Mouse (Mus musculus) intestine, embryonic 14.5 days (tissue): ENCODE measurements around the gene Zfp229. TPM values are rescaled to one million over a fixed set of nuclear protein-coding genes. Genes with fewer than 3 reads are reported as not detected.
"Not testable (repeated sequence)": the region's sequence is repeated elsewhere in the genome, so short reads cannot be mapped to it uniquely, and the experiment has no call there.

Source experiments
- ATAC-seq: fragments of 200-750 bp; cut with Nextera tagmentation; replicated peaks from 2 replicates; pipeline ENCODE4 v1.8.0; 2017; ENCODE audit warnings: low read depth, moderate number of reproducible peaks, moderate TSS enrichment, moderate library complexity; ENCODE audit not compliant: low FRiP score, low TSS enrichment
- DNase-seq: peaks from one replicate; pipeline ENCODE4 v3.0.0-alpha.2; 2018; ENCODE audit warnings: low spot score
- H3K27ac ChIP-seq: fragments of 300-500 bp; sonication (generic); 2 replicates; pipeline ENCODE4 v1.5.1; 2014; ENCODE audit warnings: low read depth, mild to moderate bottlenecking, control low read depth
- H3K27me3 ChIP-seq: fragments of 300-500 bp; sonication (generic); replicated peaks from 2 replicates; pipeline ENCODE4 v1.6.1; 2014; ENCODE audit warnings: low read length, control low read depth; ENCODE audit not compliant: control insufficient read depth, insufficient read depth
- H3K36me3 ChIP-seq: fragments of 300-500 bp; sonication (generic); 2 replicates; pipeline ENCODE4 v1.6.1; 2014; ENCODE audit warnings: low read length, control low read depth; ENCODE audit not compliant: control insufficient read depth, insufficient read depth
- H3K4me1 ChIP-seq: fragments of 300-500 bp; sonication (generic); replicated peaks from 2 replicates; pipeline ENCODE4 v1.6.1; 2014; ENCODE audit warnings: low read length, control low read depth, mixed read lengths; ENCODE audit not compliant: control insufficient read depth, insufficient read depth
- H3K4me2 ChIP-seq: fragments of 300-500 bp; sonication (generic); 2 replicates; pipeline ENCODE4 v1.6.1; 2014; ENCODE audit warnings: low read length
- H3K4me3 ChIP-seq: fragments of 300-500 bp; sonication (generic); 2 replicates; pipeline ENCODE4 v1.5.1; 2014; ENCODE audit warnings: low read depth, low read length, control low read depth, mixed read lengths
- H3K9ac ChIP-seq: fragments of 300-500 bp; sonication (generic); 2 replicates; pipeline ENCODE4 v1.6.1; 2014; ENCODE audit warnings: mild to moderate bottlenecking, low read length
- H3K9me3 ChIP-seq: fragments of 300-500 bp; sonication (generic); 2 replicates; pipeline ENCODE4 v1.6.1; 2016; ENCODE audit warnings: low read length, control low read depth; ENCODE audit not compliant: control insufficient read depth
- WGBS: fragments of 180-500 bp; shearing (Covaris S2); extraction: QIAGEN DNeasy Blood & Tissue Kit; methylation state at CpG from one replicate; pipeline ENCODE4 v1.1.7; 2014; 5-methylcytosine and 5-hydroxymethylcytosine counted together
- polyA plus RNA-seq: library from polyadenylated mRNA; unstranded; fragments of >200 nt; fragmentation: Nextera tagmentation; extraction: Ambion mirVana; gene quantifications from 2 replicates; pipeline ENCODE4 v1.2.1, GENCODE M21; 2014

Gene Zfp229
- polyA plus RNA-seq: 4.6 and 7.8 TPM in 2 replicates

GRCm38 (mm10) chr17:21730495-21730894 lies at the start of gene Zfp229:
Zfp229 (plus strand) TSS chr17:21730795.
- H3K27ac ChIP-seq, H3K27me3 ChIP-seq, H3K9ac ChIP-seq, ATAC-seq, H3K4me1 ChIP-seq, H3K36me3 ChIP-seq, H3K9me3 ChIP-seq, DNase-seq, H3K4me2 ChIP-seq, H3K4me3 ChIP-seq: not testable (repeated sequence)
- WGBS: 97% methylated on average over 8 of the region's 22 CpGs

DNA sequence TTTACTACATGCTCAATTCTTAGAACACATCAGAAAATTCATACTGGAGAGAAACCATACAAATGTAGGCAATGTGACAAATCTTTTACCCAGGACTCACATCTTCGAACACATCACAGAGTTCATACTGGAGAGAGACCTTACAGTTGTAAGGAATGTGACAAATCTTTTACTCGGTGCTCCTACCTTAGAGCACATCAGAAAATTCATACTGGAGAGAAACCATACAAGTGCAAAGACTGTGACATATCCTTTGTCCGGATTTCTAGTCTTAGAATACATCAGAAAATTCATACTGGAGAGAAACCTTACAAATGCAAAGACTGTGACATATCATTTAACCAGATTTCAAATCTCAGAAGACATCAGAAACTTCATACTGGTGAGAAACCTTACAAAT lies 39.0 kb upstream of the Zfp229 start, which contains the start of gene Gm10226:
Gm10226 (plus strand) TSS at position 301 of the 400 bp plus-strand sequence.
- no peak within 1 kb of the TSS for H3K4me2 ChIP-seq
- peaks cover 21% of the 10 kb centered on the region for H3K36me3 ChIP-seq
- H3K4me1 ChIP-seq: no peaks in the 10 kb centered on the region
- no peak within 1 kb of the TSS for H3K9ac ChIP-seq
- H3K27ac ChIP-seq: no peak within 1 kb of the TSS
- ATAC-seq (no peak), DNase-seq (no peak)
- no peaks in the 10 kb centered on the region for H3K27me3 ChIP-seq
- H3K9me3 ChIP-seq: no peaks in the 10 kb centered on the region
- WGBS: 89% methylated on average over 3 of the region's 3 CpGs
- H3K4me3 ChIP-seq: no peak within 1 kb of the TSS

GRCm38 (mm10) chr17:21693342-21693741 lies 37.3 kb upstream of the Zfp229 start:
- Histone ChIP-seq H3K36me3 (peaks cover 20% of the 10 kb centered on the region), H3K4me2 (no peak overlapping the region), H3K4me3 (no peak overlapping the region), H3K4me1 (no peaks in the 10 kb centered on the region), H3K27ac (no peak overlapping the region), H3K27me3 (no peaks in the 10 kb centered on the region), H3K9ac (no peak overlapping the region), H3K9me3 (no peaks in the 10 kb centered on the region)
- DNase-seq (no peak), ATAC-seq (no peak)
- WGBS: 81% methylated on average over 3 of the region's 3 CpGs

GRCm38 (mm10) chr17:21696073-21696472 lies 34.5 kb upstream of the Zfp229 start:
- no peaks in the 10 kb centered on the region for H3K4me1 ChIP-seq
- peaks cover 6% of the 10 kb centered on the region; the same call in 1 of the 2 replicates for H3K36me3 ChIP-seq
- DNase-seq: no peak
- no peak overlapping the region for H3K27ac ChIP-seq
- no peak for ATAC-seq
- no peak overlapping the region for H3K4me2 ChIP-seq
- no peak overlapping the region for H3K4me3 ChIP-seq
- no peaks in the 10 kb centered on the region for H3K27me3 ChIP-seq
- H3K9me3 ChIP-seq: no peaks in the 10 kb centered on the region
- H3K9ac ChIP-seq: no peak overlapping the region

GRCm38 (mm10) chr17:21702281-21703240 lies 28.0 kb upstream of the Zfp229 start:
- WGBS: 48% methylated on average over 5 of the region's 5 CpGs
- ATAC-seq: no peak

GRCm38 (mm10) chr17:21703414-21703813 lies 27.2 kb upstream of the Zfp229 start:
- Histone ChIP-seq H3K9ac (no peak overlapping the region), H3K27ac (no peak overlapping the region), H3K4me1 (0 out of 2 replicates have a peak, but pooled peaks cover 2% of the 10 kb centered on the region), H3K36me3 (no peaks in the 10 kb centered on the region), H3K4me2 (no peak overlapping the region), H3K4me3 (no peak overlapping the region), H3K9me3 (no peaks in the 10 kb centered on the region), H3K27me3 (no peaks in the 10 kb centered on the region)
- ATAC-seq (no peak), DNase-seq (no peak)
- WGBS: 79% methylated on average over 1 of the region's 1 CpGs

More at GRCm38 (mm10) chr17:21702281-21703240, 28.0 kb upstream of the Zfp229 start:
- no peaks in the 10 kb centered on the region for H3K27me3 ChIP-seq
- no peaks in the 10 kb centered on the region for H3K4me1 ChIP-seq
- H3K36me3 ChIP-seq: no peaks in the 10 kb centered on the region
- no peak overlapping the region for H3K27ac ChIP-seq
- H3K9ac ChIP-seq: no peak overlapping the region
- H3K4me3 ChIP-seq: no peak overlapping the region
- no peak for DNase-seq
- H3K9me3 ChIP-seq: no peaks in the 10 kb centered on the region
- H3K4me2 ChIP-seq: no peak overlapping the region

DNA sequence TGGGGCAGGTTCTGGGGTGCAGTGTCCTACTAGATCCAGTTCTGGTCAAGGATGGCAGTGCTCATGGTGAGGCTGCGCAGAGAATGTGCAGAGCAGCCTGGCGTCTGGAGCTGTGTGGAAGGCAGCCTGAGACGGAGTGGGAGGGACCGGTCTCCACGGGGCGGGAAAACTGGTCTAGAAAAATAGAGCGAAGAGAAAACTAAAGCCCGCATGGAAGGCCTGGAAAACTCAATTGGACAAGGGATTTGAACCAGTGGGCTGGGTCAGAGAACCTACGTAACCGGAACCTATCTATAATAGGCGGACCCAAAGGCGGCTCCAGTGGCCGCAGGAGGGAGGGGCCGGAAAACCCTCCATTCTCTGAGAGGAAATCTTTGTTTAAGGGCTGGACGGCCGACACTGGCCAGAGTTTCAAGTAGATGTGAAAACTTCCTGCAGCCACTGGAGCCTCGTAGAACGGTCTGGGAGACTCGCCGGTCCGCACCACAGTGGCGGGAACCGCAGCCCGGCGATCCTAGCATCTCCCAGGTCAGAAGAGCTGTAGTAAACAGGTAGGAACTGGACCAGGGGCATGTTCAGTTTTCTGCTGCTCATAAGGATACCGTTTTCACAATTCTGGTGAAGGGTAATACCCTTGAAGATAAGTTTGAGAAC lies 23.1 kb upstream of the Zfp229 start, which contains the start of gene Zfp760:
Zfp760 (plus strand) TSS at position 399 of the 654 bp plus-strand sequence.
- peak; percentile 99 for ATAC-seq
- peak within 1 kb of the TSS; percentile 81 for H3K27ac ChIP-seq
- 3% methylated on average over 26 of the region's 26 CpGs for WGBS

GRCm38 (mm10) chr17:21708401-21708800 lies 22.2 kb upstream of the Zfp229 start:
- Histone ChIP-seq H3K27ac (0 out of 2 replicates have a peak overlapping the region, but pooled peaks have one; percentile 81), H3K27me3 (no peaks in the 10 kb centered on the region), H3K4me2 (peak overlapping the region; percentile 61), H3K9me3 (no peaks in the 10 kb centered on the region), H3K4me1 (0 out of 2 replicates have a peak, but pooled peaks cover 7% of the 10 kb centered on the region), H3K36me3 (peaks cover 10% of the 10 kb centered on the region; the same call in 1 of the 2 replicates), H3K9ac (peak overlapping the region; percentile 48), H3K4me3 (peak overlapping the region; percentile 44)
- WGBS: 30% methylated on average over 2 of the region's 2 CpGs
- DNase-seq: no peak
- no peak for ATAC-seq

More for the DNA sequence above, 23.1 kb upstream of the Zfp229 start, which contains the start of gene Zfp760:
- Histone ChIP-seq H3K4me1 (0 out of 2 replicates have a peak, but pooled peaks cover 7% of the 10 kb centered on the region), H3K9me3 (no peaks in the 10 kb centered on the region), H3K4me2 (peak within 1 kb of the TSS; percentile 61), H3K36me3 (peaks cover 10% of the 10 kb centered on the region; the same call in 1 of the 2 replicates), H3K4me3 (peak within 1 kb of the TSS; percentile 44), H3K27me3 (no peaks in the 10 kb centered on the region), H3K9ac (peak within 1 kb of the TSS; percentile 50)
- DNase-seq: peak; percentile 85
